Mouse (Mus musculus) MEL (cell line): ENCODE measurements around the gene Sema6b. TPM values are rescaled to one million over a fixed set of nuclear protein-coding genes. Genes with fewer than 3 reads are reported as not detected.

Source experiments
- DNase-seq: peaks from one replicate; pipeline ENCODE4 v3.0.0; 2011; ENCODE audit warnings: low read depth, low spot score
- H3K27ac ChIP-seq: 2 replicates; pipeline ENCODE4 v1.5.1; 2012; ENCODE audit warnings: low read depth, mild to moderate bottlenecking, control low read depth, low read length, moderate library complexity; ENCODE audit not compliant: control insufficient read depth
- H3K27me3 ChIP-seq, 2 experiments: fragments of 150-350 bp in 1 of 2; sonication (generic) in 1 of 2; 2 replicates each; pipeline ENCODE4 v1.6.1; 2012; ENCODE audit warnings: low read length in 2 of 2, mild to moderate bottlenecking in 2 of 2, improper control_type of control experiment in 1 of 2, moderate library complexity in 1 of 2; ENCODE audit not compliant: insufficient read depth in 2 of 2, control insufficient read depth in 1 of 2
- H3K36me3 ChIP-seq, 2 experiments: 2 replicates each; pipeline ENCODE4 v1.6.1; 2012 to 2014; ENCODE audit warnings: low read length in 2 of 2, improper control_type of control experiment in 1 of 2, inconsistent platforms in 1 of 2, mild to moderate bottlenecking in 1 of 2; ENCODE audit not compliant: insufficient read depth in 2 of 2, control insufficient read depth in 1 of 2
- H3K4me1 ChIP-seq, 2 experiments: fragments of 150-350 bp in 1 of 2; sonication (generic) in 1 of 2; 2 replicates each; pipeline ENCODE4 v1.6.1; 2012; ENCODE audit warnings: low read length in 2 of 2, improper control_type of control experiment in 1 of 2, mild to moderate bottlenecking in 1 of 2; ENCODE audit not compliant: insufficient read depth in 2 of 2, control insufficient read depth in 1 of 2
- H3K4me3 ChIP-seq, 2 experiments: fragments of 150-350 bp in 1 of 2; sonication (generic) in 1 of 2; 2 replicates each; pipeline ENCODE4 v1.5.1; 2012; ENCODE audit warnings: low read depth in 2 of 2, low read length in 2 of 2, mild to moderate bottlenecking in 2 of 2, moderate library complexity in 2 of 2, control low read depth in 1 of 2, improper control_type of control experiment in 1 of 2; ENCODE audit not compliant: control insufficient read depth in 1 of 2, insufficient read depth in 1 of 2
- H3K79me2 ChIP-seq: 2 replicates; pipeline ENCODE4 v1.6.1; 2012; ENCODE audit warnings: mild to moderate bottlenecking, low read length, moderate library complexity; ENCODE audit not compliant: control insufficient read depth, poor library complexity, insufficient read depth
- H3K9ac ChIP-seq: 2 replicates; pipeline ENCODE4 v1.6.1; 2012; ENCODE audit warnings: low read depth, mild to moderate bottlenecking, control low read depth, low read length, moderate library complexity; ENCODE audit not compliant: control insufficient read depth, poor library complexity, severe bottlenecking
- H3K9me3 ChIP-seq: fragments of 150-350 bp; sonication (generic); replicated peaks from 2 replicates; pipeline ENCODE4 v1.6.1; 2012; ENCODE audit warnings: mild to moderate bottlenecking, low read length, improper control_type of control experiment, moderate library complexity; ENCODE audit not compliant: insufficient read depth
- CTCF ChIP-seq, 3 experiments: IDR thresholded peaks in 2 of 3; conservative IDR thresholded peaks in 1 of 3; 2 replicates each; pipeline ENCODE4 v1.5.1; 2011 to 2012; ENCODE audit warnings: low read length in 3 of 3, low read depth in 2 of 3, mild to moderate bottlenecking in 2 of 3, improper control_type of control experiment in 1 of 3, inconsistent platforms in 1 of 3, mixed read lengths in 1 of 3, moderate library complexity in 1 of 3; ENCODE audit not compliant: control insufficient read depth in 1 of 3, insufficient read depth in 1 of 3, poor library complexity in 1 of 3, severe bottlenecking in 1 of 3
- ELF1 ChIP-seq: IDR thresholded peaks from 2 replicates; pipeline ENCODE4 v1.6.1; 2014; ENCODE audit warnings: low read depth, mild to moderate bottlenecking, inconsistent platforms, low read length, improper control_type of control experiment, moderate library complexity
- HCFC1 ChIP-seq: IDR thresholded peaks from 2 replicates; pipeline ENCODE4 v1.6.1; 2012; ENCODE audit warnings: low read depth, mild to moderate bottlenecking, inconsistent platforms, low read length, improper control_type of control experiment, moderate library complexity
- KAT2A ChIP-seq: conservative IDR thresholded peaks from 2 replicates; pipeline ENCODE4 v1.6.1; 2012; ENCODE audit warnings: low read depth, low read length, improper control_type of control experiment, inconsistent platforms
- MAFK ChIP-seq: IDR thresholded peaks from 2 replicates; pipeline ENCODE4 v1.6.1; 2011; ENCODE audit warnings: low read depth, mild to moderate bottlenecking, low read length, improper control_type of control experiment, borderline replicate concordance
- MAZ ChIP-seq: IDR thresholded peaks from 2 replicates; pipeline ENCODE4 v1.6.1; 2012; ENCODE audit warnings: low read depth, mild to moderate bottlenecking, inconsistent platforms, low read length, improper control_type of control experiment
- MYB ChIP-seq: IDR thresholded peaks from 2 replicates; pipeline ENCODE4 v1.6.1; 2011; ENCODE audit warnings: mild to moderate bottlenecking, low read depth, low read length, improper control_type of control experiment
- MYC ChIP-seq: IDR thresholded peaks from 2 replicates; pipeline ENCODE4 v1.6.1; 2011; ENCODE audit warnings: low read depth, mild to moderate bottlenecking, low read length, improper control_type of control experiment, moderate library complexity
- POLR2AphosphoS5 ChIP-seq: IDR thresholded peaks from 2 replicates; pipeline ENCODE4 v1.6.1; 2012; ENCODE audit warnings: low read depth, borderline replicate concordance, mild to moderate bottlenecking, inconsistent platforms, low read length, moderate library complexity, mixed read lengths
- RCOR1 ChIP-seq: IDR thresholded peaks from 2 replicates; pipeline ENCODE4 v1.6.1; 2012; ENCODE audit warnings: low read depth, mild to moderate bottlenecking, inconsistent platforms, low read length, improper control_type of control experiment
- SMC3 ChIP-seq: IDR thresholded peaks from 2 replicates; pipeline ENCODE4 v1.6.1; 2011; ENCODE audit warnings: low read depth, low read length, improper control_type of control experiment
- ZC3H11A ChIP-seq: IDR thresholded peaks from 2 replicates; pipeline ENCODE4 v1.6.1; 2012; ENCODE audit warnings: low read depth, mild to moderate bottlenecking, inconsistent platforms, low read length, improper control_type of control experiment
- ZMIZ1 ChIP-seq: IDR thresholded peaks from 2 replicates; pipeline ENCODE4 v1.6.1; 2012; ENCODE audit warnings: low read depth, mild to moderate bottlenecking, inconsistent platforms, low read length, improper control_type of control experiment, moderate library complexity
- ZNF384 ChIP-seq: IDR thresholded peaks from 2 replicates; pipeline ENCODE4 v1.6.1; 2012; ENCODE audit warnings: low read depth, mild to moderate bottlenecking, inconsistent platforms, low read length, improper control_type of control experiment
- polyA plus RNA-seq, 2 experiments: library from polyadenylated mRNA; stranded (reverse) in 1 of 2; unstranded in 1 of 2; fragments of >175 nt in 1 of 2; fragments of >200 nt in 1 of 2; gene quantifications; 2 replicates each; pipeline versions ENCODE4 v1.2.1 to v1.2.4; 2012; ENCODE audit warnings: low replicate concordance in 2 of 2, low read depth in 1 of 2; ENCODE audit not compliant: insufficient read length in 2 of 2, insufficient read depth in 1 of 2, missing spikeins in 1 of 2
- total RNA-seq: library from RNA; depleted of rRNA; stranded (reverse); fragments of 300-350 nt; gene quantifications from 2 replicates; pipeline ENCODE4 v1.2.3, GENCODE M21; 2012

Gene Sema6b
- total and polyA plus RNA-seq, 3 experiments, result 7.7 to 16.8 TPM; not detected in 1

DNA sequence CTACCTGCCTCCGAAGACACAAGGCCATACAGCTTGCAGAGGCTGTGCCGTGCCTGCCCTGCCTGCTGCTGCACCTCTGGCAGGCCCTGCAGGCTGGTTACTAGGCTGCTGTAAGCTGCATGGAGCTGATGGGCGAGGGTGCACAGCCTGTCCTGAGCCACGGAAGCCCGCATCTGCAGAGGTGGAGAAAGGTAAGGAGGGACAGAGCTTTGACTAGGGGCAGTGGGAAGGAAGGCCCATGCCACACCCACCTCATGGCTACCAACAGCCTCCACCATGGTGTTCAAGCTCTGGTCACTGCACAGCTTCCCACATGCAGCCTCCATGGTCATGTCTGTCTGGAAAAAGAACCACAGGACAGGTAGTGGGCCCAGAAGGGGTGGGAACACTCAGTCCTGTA, 38.0 kb downstream of the Sema6b start:
- Histone ChIP-seq H3K9me3 (no peaks in the 10 kb centered on the region), H3K36me3 (peaks cover 0 to 2% of the 10 kb centered on the region in 2 experiments; a peak in 1 of 4 replicates)
- no peak for DNase-seq

DNA sequence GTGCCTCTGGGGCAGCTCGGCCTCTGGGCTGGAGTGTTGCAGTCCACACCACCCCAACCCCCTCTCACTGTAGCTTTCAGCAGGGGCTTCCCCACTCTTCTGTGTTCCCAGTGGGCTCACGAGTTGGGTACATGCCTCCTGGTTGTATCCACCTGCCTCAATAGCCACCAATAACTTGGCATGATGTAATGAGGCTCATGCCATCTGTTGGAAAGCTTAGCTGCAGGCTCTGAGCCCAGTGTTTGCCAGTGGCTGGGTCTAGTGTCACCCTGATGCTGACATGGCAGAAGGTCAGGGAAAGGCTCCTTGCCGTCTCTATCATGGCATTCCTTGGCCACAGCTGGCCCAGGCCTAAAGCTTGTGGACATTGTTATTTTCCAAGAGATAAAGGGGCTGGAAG, 39.3 kb downstream of the Sema6b start:
- Histone ChIP-seq H3K27ac (no peak overlapping the region), H3K9ac (no peak overlapping the region), H3K9me3 (no peaks in the 10 kb centered on the region), H3K36me3 (peaks cover 0 to 2% of the 10 kb centered on the region in 2 experiments; a peak in 1 of 4 replicates), H3K4me3 (no peak overlapping the region), H3K79me2 (no peaks in the 10 kb centered on the region), H3K27me3 (no peaks in the 10 kb centered on the region), H3K4me1 (no peaks in the 10 kb centered on the region)
- TF ChIP-seq ZC3H11A (no peak), RCOR1 (no peak)
- DNase-seq, result no peak

More for the DNA sequence above, 38.0 kb downstream of the Sema6b start:
- Histone ChIP-seq H3K27ac (no peak overlapping the region), H3K79me2 (no peaks in the 10 kb centered on the region), H3K4me1 (no peaks in the 10 kb centered on the region), H3K4me3 (no peak overlapping the region), H3K9ac (no peak overlapping the region), H3K27me3 (no peaks in the 10 kb centered on the region)
- TF ChIP-seq POLR2AphosphoS5 (no peak), ELF1 (no peak), HCFC1 (no peak), ZMIZ1 (no peak), MYC (no peak), ZNF384 (no peak), SMC3 (no peak), KAT2A (no peak), MAZ (no peak), MYB (no peak), MAFK (no peak)

DNA sequence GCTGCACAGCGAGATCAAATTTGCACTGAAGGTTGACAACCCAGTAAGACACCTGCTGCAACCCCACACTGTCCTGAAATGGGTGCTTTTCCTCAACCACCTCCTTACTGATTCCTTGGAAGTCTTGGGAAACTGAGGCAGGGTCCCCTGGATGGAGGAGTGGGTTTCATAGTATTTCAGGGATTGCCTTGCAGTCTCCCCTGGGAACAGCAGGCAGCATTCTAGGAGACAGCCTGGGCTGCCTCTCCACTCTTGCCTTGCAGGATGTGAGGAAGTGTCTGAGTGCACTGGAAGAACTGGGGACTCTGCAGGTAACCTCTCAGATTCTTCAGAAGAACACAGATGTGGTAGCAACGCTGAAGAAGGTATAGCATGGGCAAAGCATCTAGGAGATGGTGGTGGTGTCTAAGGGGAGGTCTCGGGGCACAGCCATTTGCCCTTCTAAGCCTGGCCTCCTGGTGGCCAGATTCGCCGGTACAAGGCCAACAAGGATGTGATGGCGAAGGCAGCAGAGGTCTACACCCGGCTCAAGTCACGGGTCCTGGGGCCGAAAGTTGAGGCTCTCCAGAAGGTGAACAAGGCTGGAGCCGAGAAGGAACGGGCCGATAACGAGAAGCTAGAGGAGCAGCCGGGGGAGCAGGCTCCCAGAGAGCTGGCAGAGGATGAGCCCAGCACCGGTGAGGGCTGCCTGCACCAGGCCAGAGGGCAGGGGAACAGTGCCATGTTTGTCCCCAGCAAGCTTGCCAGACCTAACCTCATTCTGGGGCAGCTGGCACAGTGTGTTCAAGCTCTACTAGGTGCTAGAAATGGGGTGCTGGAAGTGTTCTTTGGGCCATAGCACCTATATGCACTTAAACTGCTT, 41.2 kb downstream of the Sema6b start:
- H3K9ac ChIP-seq, result no peak overlapping the region
- no peak overlapping the region for H3K4me3 ChIP-seq
- H3K27ac ChIP-seq, result no peak overlapping the region
- H3K27me3 ChIP-seq, result no peaks in the 10 kb centered on the region
- H3K9me3 ChIP-seq, result no peaks in the 10 kb centered on the region
- TF ChIP-seq CTCF (IDR thresholded peaks at IDR 0.05 in 2 of 3, conservative IDR thresholded peaks at IDR 0.05 in 1 of 3; ENCODE audit: control insufficient read depth in 1 of 3, insufficient read depth in 1 of 3, low read depth in 2 of 3, low read length in 3 of 3, poor library complexity in 1 of 3, severe bottlenecking in 1 of 3), result peak; percentile 14 to 33 (median 16); a peak in 4 of 6 replicates
- 0 out of 2 replicates have a peak, but pooled peaks have one; percentile 9 for TF ChIP-seq SMC3
- TF ChIP-seq ELF1, result no peak
- peaks cover 0 to 5% of the 10 kb centered on the region in 2 experiments; a peak in 2 of 4 replicates for H3K36me3 ChIP-seq
- H3K4me1 ChIP-seq, result no peaks in the 10 kb centered on the region
- H3K79me2 ChIP-seq, result no peaks in the 10 kb centered on the region
- no peak for DNase-seq
